Mouse (Mus musculus) cerebellum, postnatal 36 days (tissue): ENCODE results near the gene Eif1ad.
"Not testable (repeated sequence)": the region's sequence is repeated elsewhere in the genome, so short reads cannot be mapped to it uniquely, and the experiment has no call there.

Source experiments
- DNase-seq, 2 experiments: peaks; one replicate each; pipeline ENCODE4 v3.0.0; 2021 to 2022; ENCODE audit warnings: mixed read lengths in 2 of 2

The Eif1ad gene

GRCm38 (mm10) chr19:5366175-5367052 is at the start of gene Eif1ad:
Eif1ad (plus strand) TSS chr19:5366741.
- peak; percentile 94 to 99 for DNase-seq

GRCm38 (mm10) chr19:5323801-5324200 is 42.7 kb upstream of the Eif1ad start:
- no peak for DNase-seq

GRCm38 (mm10) chr19:5327970-5328369 is 38.6 kb upstream of the Eif1ad start:
- no peak for DNase-seq

- no peak for DNase-seq
Measured at GRCm38 (mm10) chr19:5334741-5335140, 31.8 kb upstream of the Eif1ad start.

- DNase-seq = no peak
Measured at GRCm38 (mm10) chr19:5335441-5335840, 31.1 kb upstream of the Eif1ad start, which contains the start of gene Catsper1. Catsper1 (plus strand) TSS chr19:5335741.

- DNase-seq = peak; percentile 84 to 88
Measured at GRCm38 (mm10) chr19:5337975-5338374, 28.6 kb upstream of the Eif1ad start.

GRCm38 (mm10) chr19:5341360-5341759 is 25.2 kb upstream of the Eif1ad start:
- no peak for DNase-seq

- no peak for DNase-seq
Measured at GRCm38 (mm10) chr19:5345297-5346131, 21.0 kb upstream of the Eif1ad start.

GRCm38 (mm10) chr19:5348064-5348463 is 18.5 kb upstream of the Eif1ad start:
- DNase-seq = no peak

- peak; percentile 64 to 66 for DNase-seq
Measured at GRCm38 (mm10) chr19:5348526-5349501, 17.7 kb upstream of the Eif1ad start.

GRCm38 (mm10) chr19:5349502-5349873 is 17.1 kb upstream of the Eif1ad start, which contains the start of gene Cst6:
Cst6 (minus strand) TSS chr19:5349574.
- DNase-seq = not testable (repeated sequence)

- no peak for DNase-seq
Measured at GRCm38 (mm10) chr19:5353609-5354008, 12.9 kb upstream of the Eif1ad start.

GRCm38 (mm10) chr19:5356080-5356479 is 10.5 kb upstream of the Eif1ad start:
- no peak for DNase-seq

GRCm38 (mm10) chr19:5362186-5362585 is 4.4 kb upstream of the Eif1ad start:
- no peak for DNase-seq

- DNase-seq = no peak
Measured at GRCm38 (mm10) chr19:5364124-5364523, 2.4 kb upstream of the Eif1ad start.

GRCm38 (mm10) chr19:5365751-5366150 is 790 bp upstream of the Eif1ad start:
- DNase-seq = no peak

- no peak for DNase-seq
Measured at GRCm38 (mm10) chr19:5367053-5367359, 465 bp downstream of the Eif1ad start, which contains the start of gene Banf1. Banf1 (minus strand) TSS chr19:5367168.

- DNase-seq = no peak
Measured at GRCm38 (mm10) chr19:5367455-5367854, 914 bp downstream of the Eif1ad start.

- DNase-seq = no peak
Measured at GRCm38 (mm10) chr19:5370932-5371331, 4.4 kb downstream of the Eif1ad start.

- no peak for DNase-seq
Measured at GRCm38 (mm10) chr19:5372724-5373123, 6.2 kb downstream of the Eif1ad start.

GRCm38 (mm10) chr19:5374177-5374576 is 7.6 kb downstream of the Eif1ad start:
- DNase-seq = no peak

GRCm38 (mm10) chr19:5374748-5375147 is 8.2 kb downstream of the Eif1ad start:
- DNase-seq = no peak
